Mouse (Mus musculus) stomach, embryonic 14.5 days (tissue): Measurements from ENCODE around the gene Epha6. TPM values are rescaled to one million over a fixed set of nuclear protein-coding genes. Genes with fewer than 3 reads are reported as not detected.

Experiments
- ATAC-seq: fragments of 200-750 bp; cut with Nextera tagmentation; 2 replicates; pipeline ENCODE4 v1.8.0; 2017; ENCODE audit warnings: low read depth, moderate TSS enrichment; ENCODE audit not compliant: insufficient number of reproducible peaks, insufficient read depth, low FRiP score
- H3K27ac ChIP-seq: fragments of 300-500 bp; sonication (generic); 2 replicates; pipeline ENCODE4 v1.5.1; 2014; ENCODE audit warnings: mild to moderate bottlenecking, low read length, moderate library complexity, mixed read lengths
- H3K27me3 ChIP-seq: fragments of 300-500 bp; sonication (generic); 2 replicates; pipeline ENCODE4 v1.6.1; 2014; ENCODE audit warnings: low read length, control low read depth, mixed read lengths; ENCODE audit not compliant: control insufficient read depth, insufficient read depth
- H3K36me3 ChIP-seq: fragments of 300-500 bp; sonication (generic); 2 replicates; pipeline ENCODE4 v1.6.1; 2014; ENCODE audit warnings: mild to moderate bottlenecking, control low read depth, low read length, moderate library complexity, mixed read lengths; ENCODE audit not compliant: control insufficient read depth, insufficient read depth
- H3K4me1 ChIP-seq: fragments of 300-500 bp; sonication (generic); 2 replicates; pipeline ENCODE4 v1.6.1; 2014; ENCODE audit warnings: low read length, control low read depth, mixed read lengths; ENCODE audit not compliant: control insufficient read depth, insufficient read depth
- H3K4me2 ChIP-seq: fragments of 300-500 bp; sonication (generic); replicated peaks from 2 replicates; pipeline ENCODE4 v1.6.1; 2014; ENCODE audit warnings: low read depth, low read length, control low read depth
- H3K4me3 ChIP-seq: fragments of 300-500 bp; sonication (generic); 2 replicates; pipeline ENCODE4 v1.5.1; 2014; ENCODE audit warnings: low read depth, low read length, control low read depth
- H3K9ac ChIP-seq: fragments of 300-500 bp; sonication (generic); replicated peaks from 2 replicates; pipeline ENCODE4 v1.6.1; 2014; ENCODE audit warnings: low read depth, mild to moderate bottlenecking, control low read depth, low read length, moderate library complexity, mixed read lengths
- H3K9me3 ChIP-seq: fragments of 300-500 bp; sonication (generic); 2 replicates; pipeline ENCODE4 v1.6.1; 2016; ENCODE audit warnings: low read depth, low read length, control low read depth; ENCODE audit not compliant: control insufficient read depth
- WGBS: fragments of 180-500 bp; shearing (Covaris S2); extraction: QIAGEN DNeasy Blood & Tissue Kit; methylation state at CpG from one replicate; pipeline ENCODE4 v1.1.7; 2014; 5-methylcytosine and 5-hydroxymethylcytosine counted together
- polyA plus RNA-seq: library from polyadenylated mRNA; unstranded; fragments of >200 nt; fragmentation: Nextera tagmentation; extraction: Ambion mirVana; gene quantifications from 2 replicates; pipeline ENCODE4 v1.2.1, GENCODE M21; 2014

Epha6 gene
- polyA plus RNA-seq, 1 experiment from 2014 or later: 0.59 TPM

DNA sequence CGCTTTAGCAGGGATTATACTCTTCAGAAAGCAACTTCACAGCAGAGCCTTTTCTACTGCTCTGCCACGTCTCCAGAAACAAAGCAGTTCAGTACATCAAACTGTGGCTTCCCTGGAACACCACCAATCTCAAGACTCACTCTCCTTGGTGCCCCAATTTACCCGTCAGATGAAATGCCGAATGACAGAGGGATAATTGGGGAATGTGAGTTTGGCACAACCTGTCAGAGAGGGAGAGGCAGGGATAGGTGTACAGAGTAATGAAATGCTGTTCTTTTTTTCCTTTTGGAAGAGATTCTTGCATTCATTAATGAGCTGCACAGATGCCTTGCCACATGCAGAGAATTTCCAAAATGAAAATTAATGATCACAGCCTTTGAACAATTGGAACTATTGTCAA is 635.5 kb downstream of the Epha6 start:
- 66% methylated on average over 4 of the region's 4 CpGs for WGBS
- no peak overlapping the region for H3K9ac ChIP-seq
- no peaks in the 10 kb centered on the region for H3K4me1 ChIP-seq
- ATAC-seq: no peak
- H3K27ac ChIP-seq: no peak overlapping the region
- no peaks in the 10 kb centered on the region for H3K27me3 ChIP-seq
- no peak overlapping the region for H3K4me2 ChIP-seq
- no peaks in the 10 kb centered on the region for H3K9me3 ChIP-seq
- no peaks in the 10 kb centered on the region for H3K36me3 ChIP-seq
- no peak overlapping the region for H3K4me3 ChIP-seq

DNA sequence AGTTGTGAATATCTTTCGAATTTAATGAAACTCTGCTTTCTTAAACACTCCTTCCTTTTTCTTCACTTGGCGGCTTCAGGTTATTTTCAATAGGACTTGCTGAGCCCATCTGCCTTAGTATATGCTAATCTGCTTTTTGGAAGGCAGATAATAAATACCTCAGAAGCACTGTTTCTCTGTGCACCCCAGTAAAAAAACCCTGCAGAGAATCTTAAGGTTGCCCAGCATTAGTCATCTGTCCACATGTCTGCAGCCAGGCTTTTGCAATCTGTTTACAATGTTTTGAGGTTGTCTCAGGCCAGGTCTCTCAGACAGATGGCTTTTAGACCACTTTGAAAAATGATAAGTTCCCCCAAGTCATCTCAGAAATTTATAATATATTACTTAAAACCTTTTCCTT is 649.6 kb downstream of the Epha6 start:
- Histone ChIP-seq H3K27me3 (no peaks in the 10 kb centered on the region), H3K4me3 (no peak overlapping the region), H3K4me2 (no peak overlapping the region), H3K36me3 (no peaks in the 10 kb centered on the region), H3K9me3 (no peaks in the 10 kb centered on the region), H3K9ac (no peak overlapping the region), H3K27ac (no peak overlapping the region), H3K4me1 (no peaks in the 10 kb centered on the region)
- whole genome bisulfite sequencing: 80% methylated on average over 2 of the region's 2 CpGs
- ATAC-seq: no peak

DNA sequence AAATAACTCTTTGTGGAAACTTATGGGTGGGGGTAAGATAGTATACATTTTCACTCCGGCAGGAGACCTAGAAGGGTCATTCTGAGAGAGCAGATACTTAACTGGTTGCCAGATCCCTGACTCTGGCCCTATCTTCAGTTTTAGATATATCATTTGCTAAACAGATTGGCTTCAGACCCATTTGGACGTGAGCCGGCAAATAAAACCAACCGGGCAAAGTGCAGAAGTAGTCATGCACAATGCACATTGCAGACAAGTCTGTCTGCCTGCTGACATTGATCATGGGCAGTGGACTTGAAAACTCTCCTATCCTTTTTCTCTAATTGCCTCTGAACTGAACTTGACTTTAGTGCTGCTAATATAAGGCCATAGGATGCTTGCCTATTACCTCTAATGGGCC is 681.6 kb downstream of the Epha6 start:
- H3K36me3 ChIP-seq: no peaks in the 10 kb centered on the region
- H3K27me3 ChIP-seq: no peaks in the 10 kb centered on the region
- WGBS: 82% methylated on average over 4 of the region's 4 CpGs
- H3K27ac ChIP-seq: no peak overlapping the region
- no peak for ATAC-seq
- H3K9ac ChIP-seq: no peak overlapping the region
- H3K9me3 ChIP-seq: no peaks in the 10 kb centered on the region
- no peak overlapping the region for H3K4me2 ChIP-seq
- H3K4me3 ChIP-seq: no peak overlapping the region
- no peaks in the 10 kb centered on the region for H3K4me1 ChIP-seq

DNA sequence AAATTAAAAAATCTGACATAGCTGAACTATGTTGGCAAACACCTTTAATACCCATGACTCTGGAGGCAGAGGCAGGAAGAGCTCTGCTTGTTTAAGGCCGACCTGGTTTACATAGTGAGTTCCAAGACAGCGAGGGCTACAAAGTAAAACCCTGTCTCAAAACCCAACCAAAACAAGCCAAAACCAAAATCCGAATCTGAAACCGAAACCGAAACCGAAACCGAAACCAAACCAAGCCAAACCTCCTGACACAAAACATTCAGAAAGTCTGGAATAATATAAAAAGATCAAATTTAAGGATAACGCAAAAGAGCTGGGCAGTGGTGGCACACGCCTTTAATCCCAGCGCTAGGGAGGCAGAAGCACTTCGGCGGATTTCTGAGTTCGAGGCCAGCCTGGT is 725.3 kb downstream of the Epha6 start:
- Histone ChIP-seq H3K27me3 (no peaks in the 10 kb centered on the region), H3K9ac (no peak overlapping the region), H3K9me3 (no peaks in the 10 kb centered on the region), H3K36me3 (no peaks in the 10 kb centered on the region), H3K27ac (no peak overlapping the region), H3K4me3 (no peak overlapping the region), H3K4me1 (no peaks in the 10 kb centered on the region), H3K4me2 (no peak overlapping the region)
- no peak for ATAC-seq
- 91% methylated on average over 13 of the region's 13 CpGs for WGBS

GRCm38 (mm10) chr16:59871792-59872191 is 733.5 kb downstream of the Epha6 start:
- Histone ChIP-seq H3K4me1 (no peaks in the 10 kb centered on the region), H3K9ac (no peak overlapping the region), H3K4me2 (no peak overlapping the region), H3K36me3 (no peaks in the 10 kb centered on the region), H3K27me3 (no peaks in the 10 kb centered on the region), H3K4me3 (no peak overlapping the region), H3K27ac (no peak overlapping the region), H3K9me3 (no peaks in the 10 kb centered on the region)
- 80% methylated on average over 3 of the region's 3 CpGs for WGBS
- ATAC-seq: no peak

DNA sequence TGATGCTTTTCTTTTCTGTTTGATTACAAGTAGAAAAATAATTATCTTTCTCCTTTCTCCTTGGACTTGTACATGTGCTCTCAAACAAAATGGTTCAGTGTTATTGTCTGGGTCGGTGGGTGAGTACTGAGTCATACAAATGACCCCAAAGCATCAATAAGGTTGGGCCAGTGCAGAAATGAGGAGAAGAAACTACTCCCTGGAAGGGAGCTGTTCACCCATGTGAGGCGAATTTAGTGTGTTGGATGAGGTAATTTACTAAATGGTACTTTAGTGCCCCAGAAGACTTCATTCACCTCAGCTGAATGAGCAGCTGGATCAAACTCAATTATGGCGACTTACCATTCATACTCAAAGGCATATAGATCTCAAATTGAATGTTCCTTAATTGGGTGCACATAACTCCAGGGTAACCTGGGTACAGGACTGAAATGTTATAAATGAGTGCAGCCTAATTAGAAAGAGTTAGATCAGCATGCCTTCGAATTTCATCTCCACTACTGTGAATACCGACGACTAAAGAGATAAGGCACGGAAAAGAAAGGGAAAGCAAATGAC is 751.1 kb downstream of the Epha6 start:
- no peak overlapping the region for H3K9ac ChIP-seq
- H3K27ac ChIP-seq: no peak overlapping the region
- no peak for ATAC-seq
- H3K27me3 ChIP-seq: no peaks in the 10 kb centered on the region
- H3K36me3 ChIP-seq: no peaks in the 10 kb centered on the region
- WGBS: 78% methylated on average over 7 of the region's 7 CpGs
- no peak overlapping the region for H3K4me3 ChIP-seq
- no peaks in the 10 kb centered on the region for H3K4me1 ChIP-seq
- H3K9me3 ChIP-seq: no peaks in the 10 kb centered on the region
- no peak overlapping the region for H3K4me2 ChIP-seq

DNA sequence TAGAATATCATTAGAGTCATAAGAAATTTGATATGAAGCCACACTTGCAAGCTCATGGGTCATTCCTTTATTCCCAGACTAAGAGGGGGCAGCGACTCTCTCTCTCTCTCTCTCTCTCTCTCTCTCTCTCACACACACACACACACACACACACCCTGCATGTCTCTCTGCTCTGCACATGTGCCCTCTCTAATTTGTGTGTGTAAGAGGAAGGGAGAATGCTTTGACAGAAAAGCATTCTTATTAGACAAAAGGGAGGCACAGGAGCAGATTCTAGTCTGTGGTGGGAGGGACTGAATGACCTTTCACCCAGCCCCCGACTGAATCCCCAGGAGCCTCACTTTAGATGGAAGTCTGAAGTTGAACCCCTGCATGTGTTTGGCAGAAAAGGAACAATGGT is 752.6 kb downstream of the Epha6 start:
- Histone ChIP-seq H3K4me2 (no peak overlapping the region), H3K9ac (no peak overlapping the region), H3K4me1 (no peaks in the 10 kb centered on the region), H3K4me3 (no peak overlapping the region), H3K27ac (no peak overlapping the region), H3K36me3 (no peaks in the 10 kb centered on the region), H3K27me3 (no peaks in the 10 kb centered on the region), H3K9me3 (no peaks in the 10 kb centered on the region)
- WGBS: 50% methylated on average over 2 of the region's 2 CpGs
- no peak for ATAC-seq

- Histone ChIP-seq H3K9me3 (no peaks in the 10 kb centered on the region), H3K9ac (no peak overlapping the region), H3K4me1 (no peaks in the 10 kb centered on the region), H3K36me3 (no peaks in the 10 kb centered on the region), H3K4me3 (no peak overlapping the region), H3K4me2 (no peak overlapping the region), H3K27me3 (no peaks in the 10 kb centered on the region), H3K27ac (no peak overlapping the region)
- no peak for ATAC-seq
- WGBS: 18% methylated on average over 3 of the region's 3 CpGs
Measured at GRCm38 (mm10) chr16:59846574-59846973, 758.8 kb downstream of the Epha6 start.

DNA sequence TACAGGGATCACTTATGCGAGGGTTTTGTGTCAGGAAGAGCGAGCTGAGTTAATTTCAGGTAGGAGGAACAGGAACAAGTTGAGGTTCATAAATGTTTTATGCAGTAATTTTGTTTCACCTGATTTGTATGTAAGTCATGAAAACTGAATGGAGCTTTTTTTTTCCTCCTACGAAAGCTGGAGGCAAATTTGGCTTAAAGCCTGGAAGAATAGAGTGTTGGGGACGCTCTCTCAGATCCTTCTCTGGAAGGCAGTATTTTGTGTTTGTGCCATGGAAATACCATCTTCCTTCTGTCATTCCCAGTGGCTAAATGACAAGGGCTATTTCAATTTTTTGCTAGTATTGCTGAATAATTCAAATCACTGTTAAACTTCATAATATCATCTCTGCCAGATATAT is 768.6 kb downstream of the Epha6 start:
- Histone ChIP-seq H3K4me2 (no peak overlapping the region), H3K36me3 (no peaks in the 10 kb centered on the region), H3K9ac (no peak overlapping the region), H3K27ac (no peak overlapping the region), H3K4me1 (no peaks in the 10 kb centered on the region), H3K9me3 (no peaks in the 10 kb centered on the region), H3K27me3 (no peaks in the 10 kb centered on the region), H3K4me3 (no peak overlapping the region)
- WGBS: 83% methylated on average over 4 of the region's 4 CpGs
- no peak for ATAC-seq
